Mouse (Mus musculus): ENCODE measurements around the gene Abhd17c. TPM values are rescaled to one million over a fixed set of nuclear protein-coding genes. Genes with fewer than 3 reads are reported as not detected.
A peak's percentile ranks its signal among the peaks of the same experiment; 100 is the strongest.

Gene Abhd17c
- polyA plus RNA-seq, 1 experiment from 2014 or later = 41.9 TPM

GRCm38 (mm10) chr7:84111716-84112350 lies 39.9 kb downstream of the Abhd17c start:
- 89% methylated on average over 10 of the region's 10 CpGs for WGBS

DNA sequence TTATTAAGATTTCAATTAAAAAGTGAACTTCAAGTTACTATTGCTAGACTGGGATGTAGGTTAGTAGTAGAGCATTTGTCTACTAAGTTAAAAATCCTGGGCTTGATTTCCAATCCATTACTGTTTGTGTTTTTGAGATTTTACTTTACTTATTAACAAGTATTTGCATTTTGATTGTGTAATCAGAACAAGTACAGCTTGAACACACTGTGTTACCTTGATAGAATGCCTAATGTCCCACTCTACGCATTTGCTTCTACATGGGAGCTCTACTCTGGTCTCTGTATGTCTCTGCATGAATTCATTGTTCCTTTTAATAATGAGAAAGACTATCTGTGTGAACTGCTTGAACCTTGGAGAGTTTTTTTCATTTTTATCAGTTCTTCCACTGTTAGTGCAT lies 44.8 kb downstream of the Abhd17c start:
- no peak for DNase-seq (ENCODE audit: low spot score)
- H3K27ac ChIP-seq (replicated peaks) = no peak overlapping the region
- 99% methylated on average over 1 of the region's 1 CpGs for WGBS
- H3K27me3 ChIP-seq (replicated peaks; ENCODE audit: low read depth, poor library complexity, severe bottlenecking) = no peaks in the 10 kb centered on the region
- no peaks in the 10 kb centered on the region for H3K9me3 ChIP-seq
- no peaks in the 10 kb centered on the region for H3K4me1 ChIP-seq
- no peak overlapping the region for H3K4me3 ChIP-seq
- H3K36me3 ChIP-seq (replicated peaks) = peaks cover 47% of the 10 kb centered on the region

More at GRCm38 (mm10) chr7:84111716-84112350, 39.9 kb downstream of the Abhd17c start:
- H3K27ac ChIP-seq (replicated peaks) = no peak overlapping the region
- H3K9me3 ChIP-seq = no peaks in the 10 kb centered on the region
- no peaks in the 10 kb centered on the region for H3K27me3 ChIP-seq (replicated peaks; ENCODE audit: low read depth, poor library complexity, severe bottlenecking)
- H3K36me3 ChIP-seq (replicated peaks) = peaks cover 82% of the 10 kb centered on the region
- DNase-seq (ENCODE audit: low spot score) = no peak
- H3K4me1 ChIP-seq = peaks cover under 1% of the 10 kb centered on the region; the same call in 1 of the 2 replicates
- no peak overlapping the region for H3K4me3 ChIP-seq

DNA sequence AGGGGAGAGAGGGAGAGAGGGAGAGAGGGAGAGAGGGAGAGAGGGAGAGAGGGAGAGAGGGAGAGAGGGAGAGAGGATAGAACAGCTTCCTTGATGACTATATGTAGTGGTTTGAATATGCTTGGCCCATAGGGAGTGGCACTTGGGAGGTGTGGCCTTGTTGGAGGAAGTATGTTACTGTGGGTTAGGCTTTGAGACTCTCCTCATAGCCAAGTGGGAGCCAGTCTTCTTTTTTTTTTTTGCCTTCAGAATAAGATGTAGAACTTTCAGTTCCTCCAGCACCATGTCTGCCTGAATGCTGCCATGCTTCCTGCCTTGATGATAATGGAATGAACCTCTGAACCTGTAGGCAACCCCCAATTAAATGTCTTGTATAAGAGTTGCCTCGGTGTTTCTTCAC lies 49.1 kb downstream of the Abhd17c start:
- Histone ChIP-seq H3K9me3 (no peaks in the 10 kb centered on the region), H3K4me3 (no peak overlapping the region), H3K27ac (replicated peaks) (no peak overlapping the region), H3K4me1 (no peaks in the 10 kb centered on the region), H3K36me3 (replicated peaks) (peaks cover 7% of the 10 kb centered on the region), H3K27me3 (replicated peaks; ENCODE audit: low read depth, poor library complexity, severe bottlenecking) (no peaks in the 10 kb centered on the region)
- WGBS = 89% methylated on average over 1 of the region's 1 CpGs
- DNase-seq (ENCODE audit: low spot score) = no peak

DNA sequence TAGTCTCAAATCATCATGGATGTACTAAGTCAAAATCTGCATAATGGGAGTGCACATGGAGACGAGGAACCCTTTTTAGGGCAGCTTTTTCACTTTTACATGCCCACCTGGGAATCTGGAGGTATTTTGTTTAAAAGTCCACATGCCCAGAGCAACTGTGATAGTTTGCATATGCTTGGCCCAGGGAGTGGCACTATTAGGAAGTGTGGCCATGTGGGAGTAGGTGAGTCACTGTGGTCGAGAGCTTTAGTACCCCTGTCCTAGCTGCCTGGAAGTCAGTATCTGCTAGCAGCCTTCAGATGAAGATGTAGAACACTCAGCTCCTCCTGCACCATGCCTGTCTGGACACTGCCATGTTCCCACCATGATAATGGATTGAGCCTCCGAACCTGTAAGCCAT lies 51.0 kb downstream of the Abhd17c start:
- Histone ChIP-seq H3K4me3 (no peak overlapping the region), H3K4me1 (no peaks in the 10 kb centered on the region), H3K27me3 (replicated peaks; ENCODE audit: low read depth, poor library complexity, severe bottlenecking) (no peaks in the 10 kb centered on the region), H3K27ac (replicated peaks) (no peak overlapping the region), H3K9me3 (no peaks in the 10 kb centered on the region), H3K36me3 (replicated peaks) (no peaks in the 10 kb centered on the region; the same call in 1 of the 2 replicates)
- 82% methylated on average over 3 of the region's 3 CpGs for WGBS
- no peak for DNase-seq (ENCODE audit: low spot score)

DNA sequence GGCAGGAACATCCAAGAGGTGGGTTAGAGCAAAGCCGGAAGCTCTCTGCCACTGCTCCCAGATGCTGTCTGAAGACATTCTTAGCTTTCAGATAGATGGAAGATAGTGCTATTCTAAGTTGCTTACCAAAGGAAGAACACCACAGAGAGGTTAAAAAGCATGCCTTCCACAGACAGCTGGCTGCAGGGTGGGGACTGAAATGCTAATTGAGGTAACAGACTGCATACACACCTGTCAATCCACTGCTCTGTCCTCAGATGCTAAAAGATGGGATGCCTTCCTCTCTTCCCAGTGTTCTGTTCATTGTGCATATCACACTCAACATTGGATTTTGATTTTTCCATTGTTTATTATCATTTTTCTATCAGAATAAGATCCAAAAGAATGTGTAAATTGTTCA lies 53.6 kb downstream of the Abhd17c start:
- WGBS = 100% methylated on average over 1 of the region's 1 CpGs
- DNase-seq (ENCODE audit: low spot score) = no peak
- Histone ChIP-seq H3K4me1 (no peaks in the 10 kb centered on the region), H3K9me3 (no peaks in the 10 kb centered on the region), H3K27me3 (replicated peaks; ENCODE audit: low read depth, poor library complexity, severe bottlenecking) (no peaks in the 10 kb centered on the region), H3K4me3 (no peak overlapping the region), H3K36me3 (replicated peaks) (no peaks in the 10 kb centered on the region), H3K27ac (replicated peaks) (no peak overlapping the region)

GRCm38 (mm10) chr7:84096501-84096900 lies 55.2 kb downstream of the Abhd17c start:
- H3K4me1 ChIP-seq = no peaks in the 10 kb centered on the region
- H3K27me3 ChIP-seq (replicated peaks; ENCODE audit: low read depth, poor library complexity, severe bottlenecking) = no peaks in the 10 kb centered on the region
- H3K9me3 ChIP-seq = no peaks in the 10 kb centered on the region
- no peak overlapping the region for H3K4me3 ChIP-seq
- no peaks in the 10 kb centered on the region for H3K36me3 ChIP-seq (replicated peaks)
- H3K27ac ChIP-seq (replicated peaks) = no peak overlapping the region
- WGBS = 82% methylated on average over 6 of the region's 6 CpGs
- DNase-seq (ENCODE audit: low spot score) = no peak

- Histone ChIP-seq H3K27ac (replicated peaks) (no peak overlapping the region), H3K9me3 (no peaks in the 10 kb centered on the region), H3K27me3 (replicated peaks; ENCODE audit: low read depth, poor library complexity, severe bottlenecking) (peaks cover 29% of the 10 kb centered on the region), H3K4me3 (no peak overlapping the region), H3K4me1 (peaks cover 12% of the 10 kb centered on the region), H3K36me3 (replicated peaks) (no peaks in the 10 kb centered on the region)
- DNase-seq (ENCODE audit: low spot score) = no peak
- WGBS = 83% methylated on average over 4 of the region's 4 CpGs
Observed at GRCm38 (mm10) chr7:84090793-84091192, 60.9 kb downstream of the Abhd17c start.

DNA sequence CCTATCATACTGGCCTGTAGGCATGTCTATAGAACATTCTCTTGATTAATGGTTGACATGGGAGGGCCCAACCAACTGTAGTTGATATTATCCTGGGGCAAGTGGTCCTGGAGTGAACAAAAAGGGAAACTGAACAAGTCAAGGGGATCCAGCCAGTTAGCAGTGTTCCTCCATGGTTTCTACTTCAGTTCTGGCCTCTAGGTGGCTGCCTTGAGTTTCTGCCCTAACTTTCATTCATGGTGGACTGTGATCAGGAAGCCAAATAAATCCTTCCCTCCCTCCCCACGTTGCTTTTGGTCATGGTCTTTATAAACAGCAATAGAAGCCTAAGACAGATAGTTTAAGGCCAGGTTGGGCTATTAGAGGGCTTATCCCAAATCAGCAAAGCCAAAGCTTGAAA lies 61.9 kb downstream of the Abhd17c start:
- WGBS = 17% methylated on average over 1 of the region's 1 CpGs
- DNase-seq (ENCODE audit: low spot score) = no peak
- H3K27me3 ChIP-seq (replicated peaks; ENCODE audit: low read depth, poor library complexity, severe bottlenecking) = peaks cover 40% of the 10 kb centered on the region
- no peak overlapping the region for H3K27ac ChIP-seq (replicated peaks)
- H3K4me1 ChIP-seq = peaks cover 22% of the 10 kb centered on the region
- H3K4me3 ChIP-seq = no peak overlapping the region
- no peaks in the 10 kb centered on the region for H3K9me3 ChIP-seq
- H3K36me3 ChIP-seq (replicated peaks) = no peaks in the 10 kb centered on the region

GRCm38 (mm10) chr7:84088971-84089370 lies 62.7 kb downstream of the Abhd17c start:
- Histone ChIP-seq H3K27ac (replicated peaks) (no peak overlapping the region), H3K4me3 (no peak overlapping the region), H3K36me3 (replicated peaks) (no peaks in the 10 kb centered on the region), H3K9me3 (no peaks in the 10 kb centered on the region), H3K27me3 (replicated peaks; ENCODE audit: low read depth, poor library complexity, severe bottlenecking) (peaks cover 48% of the 10 kb centered on the region), H3K4me1 (peaks cover 22% of the 10 kb centered on the region)
- DNase-seq (ENCODE audit: low spot score) = peak; percentile 69
- 14% methylated on average over 4 of the region's 4 CpGs for WGBS

DNA sequence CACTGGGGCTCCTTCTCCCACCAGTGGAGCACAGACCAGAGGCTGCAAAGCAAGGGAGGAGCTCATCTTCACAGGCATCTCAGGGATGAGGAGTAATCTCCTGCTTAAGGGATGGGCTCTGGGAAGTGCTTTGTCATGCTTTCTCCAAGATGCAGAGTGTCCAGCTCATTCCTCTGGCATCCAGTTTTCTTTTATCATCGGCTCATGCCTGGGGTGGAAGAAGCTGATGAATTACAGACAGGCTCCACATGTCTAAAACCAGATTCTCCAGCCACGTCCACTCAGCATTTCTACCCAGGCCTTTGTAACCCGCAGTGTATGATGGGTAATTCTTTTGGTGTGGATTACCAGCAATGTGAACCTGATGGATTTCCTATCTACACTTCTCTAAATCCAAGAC lies 63.5 kb downstream of the Abhd17c start:
- DNase-seq (ENCODE audit: low spot score) = no peak
- H3K4me3 ChIP-seq = no peak overlapping the region
- H3K9me3 ChIP-seq = no peaks in the 10 kb centered on the region
- 81% methylated on average over 3 of the region's 3 CpGs for WGBS
- peaks cover 51% of the 10 kb centered on the region for H3K27me3 ChIP-seq (replicated peaks; ENCODE audit: low read depth, poor library complexity, severe bottlenecking)
- no peaks in the 10 kb centered on the region for H3K36me3 ChIP-seq (replicated peaks)
- H3K27ac ChIP-seq (replicated peaks) = no peak overlapping the region
- H3K4me1 ChIP-seq = peaks cover 22% of the 10 kb centered on the region

GRCm38 (mm10) chr7:84086039-84086829 lies 65.5 kb downstream of the Abhd17c start, which contains the start of gene Cemip:
Cemip (minus strand) TSS chr7:84086502.
- WGBS = under 1% methylated on average over 54 of the region's 54 CpGs
- H3K36me3 ChIP-seq (replicated peaks) = no peaks in the 10 kb centered on the region
- DNase-seq (ENCODE audit: low spot score) = peak; percentile 88
- H3K27ac ChIP-seq (replicated peaks) = no peak within 1 kb of the TSS
- H3K4me3 ChIP-seq = peak within 1 kb of the TSS; percentile 62
- no peaks in the 10 kb centered on the region for H3K9me3 ChIP-seq
- peaks cover 59% of the 10 kb centered on the region for H3K27me3 ChIP-seq (replicated peaks; ENCODE audit: low read depth, poor library complexity, severe bottlenecking)
- H3K4me1 ChIP-seq = peaks cover 22% of the 10 kb centered on the region

GRCm38 (mm10) chr7:84085049-84085945 lies 66.4 kb downstream of the Abhd17c start:
- H3K4me1 ChIP-seq = peaks cover 28% of the 10 kb centered on the region
- H3K27ac ChIP-seq (replicated peaks) = no peak overlapping the region
- H3K9me3 ChIP-seq = no peaks in the 10 kb centered on the region
- no peaks in the 10 kb centered on the region for H3K36me3 ChIP-seq (replicated peaks)
- peak overlapping the region; percentile 62 for H3K4me3 ChIP-seq
- peaks cover 59% of the 10 kb centered on the region for H3K27me3 ChIP-seq (replicated peaks; ENCODE audit: low read depth, poor library complexity, severe bottlenecking)
- DNase-seq (ENCODE audit: low spot score) = peak; percentile 86
- 5% methylated on average over 39 of the region's 39 CpGs for WGBS
